Mouse (Mus musculus) brain, embryonic 14.5 days (tissue): Measurements from ENCODE around the gene Flot1.

ENCODE experiments used
- CTCF ChIP-seq: fragments of 200-500 bp; IDR thresholded peaks from 2 replicates; pipeline ENCODE4 v1.5.1; 2012; ENCODE audit warnings: inconsistent platforms, mild to moderate bottlenecking, moderate library complexity, borderline replicate concordance; ENCODE audit not compliant: insufficient read depth, insufficient read length; ENCODE audit errors: extremely low read depth
- POLR2A ChIP-seq: fragments of 200-500 bp; IDR thresholded peaks from 2 replicates; pipeline ENCODE4 v1.6.1; 2012; ENCODE audit warnings: mild to moderate bottlenecking, inconsistent platforms, borderline replicate concordance; ENCODE audit not compliant: poor library complexity, insufficient read depth, insufficient read length, severe bottlenecking; ENCODE audit errors: extremely low read depth

GRCm38 (mm10) chr17:35838570-35838969 is 15.5 kb downstream of the Flot1 start:
- TF ChIP-seq POLR2A (no peak), CTCF (no peak)
